Mouse (Mus musculus): ENCODE data around the gene Rasal1. TPM values are rescaled to one million over a fixed set of nuclear protein-coding genes. Genes with fewer than 3 reads are reported as not detected.

Gene Rasal1
- polyA plus RNA-seq, 1 experiment from 2014 or later = not detected

GRCm38 (mm10) chr5:120725811-120726455 is 77.3 kb downstream of the Rasal1 start:
- Histone ChIP-seq H3K4me2 (no peak overlapping the region), H3K4me1 (ENCODE audit: insufficient read depth) (no peaks in the 10 kb centered on the region), H3K9ac (no peak overlapping the region), H3K4me3 (ENCODE audit: low read depth, low read length) (no peak overlapping the region), H3K27me3 (ENCODE audit: insufficient read depth, low read length) (no peaks in the 10 kb centered on the region), H3K27ac (ENCODE audit: low read depth) (no peak overlapping the region), H3K36me3 (ENCODE audit: insufficient read depth) (no peaks in the 10 kb centered on the region), H3K9me3 (ENCODE audit: low read depth, low read length) (no peaks in the 10 kb centered on the region)
- 56% methylated on average over 12 of the region's 12 CpGs for WGBS
- DNase-seq (no peak), ATAC-seq (ENCODE audit: insufficient read depth) (no peak)
- no peak for TF ChIP-seq CTCF (IDR thresholded peaks at IDR 0.05; ENCODE audit: low read depth)

Other genes with a start within 250 kb of the Rasal1 start
- gene Lhx5, start 217.1 kb upstream of the Rasal1 start, polyA plus RNA-seq (2014; fragmentation: Nextera tagmentation; extraction: Ambion mirVana) = not detected in 2 replicates
- 3.3 and 4.7 TPM in 2 replicates for gene Sdsl, start 176.0 kb upstream of the Rasal1 start, polyA plus RNA-seq (2014; fragmentation: Nextera tagmentation; extraction: Ambion mirVana)
- gene Sds, start 172.3 kb upstream of the Rasal1 start, polyA plus RNA-seq (2014; fragmentation: Nextera tagmentation; extraction: Ambion mirVana) = not detected in 2 replicates
- 46.3 and 49.6 TPM in 2 replicates for gene Plbd2, start 145.2 kb upstream of the Rasal1 start, polyA plus RNA-seq (2014; fragmentation: Nextera tagmentation; extraction: Ambion mirVana)
- 2.7 and 3.6 TPM in 2 replicates for gene Slc8b1, start 137.6 kb upstream of the Rasal1 start, polyA plus RNA-seq (2014; fragmentation: Nextera tagmentation; extraction: Ambion mirVana)
- 16.5 and 17.0 TPM in 2 replicates for gene Tpcn1, start 60.1 kb upstream of the Rasal1 start, polyA plus RNA-seq (2014; fragmentation: Nextera tagmentation; extraction: Ambion mirVana)
- gene Iqcd, start 59.8 kb upstream of the Rasal1 start, polyA plus RNA-seq (2014; fragmentation: Nextera tagmentation; extraction: Ambion mirVana) = 0.35 and 0.37 TPM in 2 replicates
- gene Rita1, start 36.2 kb upstream of the Rasal1 start, polyA plus RNA-seq (2014; fragmentation: Nextera tagmentation; extraction: Ambion mirVana) = 7.2 and 9.5 TPM in 2 replicates
- 31.5 and 37.2 TPM in 2 replicates for gene Ddx54, start 36.1 kb upstream of the Rasal1 start, polyA plus RNA-seq (2014; fragmentation: Nextera tagmentation; extraction: Ambion mirVana)
- not detected in 2 replicates for gene Cfap73, start 14.6 kb upstream of the Rasal1 start, polyA plus RNA-seq (2014; fragmentation: Nextera tagmentation; extraction: Ambion mirVana)
- gene Dtx1, start 63.1 kb downstream of the Rasal1 start, polyA plus RNA-seq (2014; fragmentation: Nextera tagmentation; extraction: Ambion mirVana) = 2.2 and 2.8 TPM in 2 replicates
- 0.28 and 0.57 TPM in 2 replicates for gene Oas2, start 101.0 kb downstream of the Rasal1 start, polyA plus RNA-seq (2014; fragmentation: Nextera tagmentation; extraction: Ambion mirVana)
- 0.05 and 0.07 TPM in 2 replicates for gene Oas3, start 128.8 kb downstream of the Rasal1 start, polyA plus RNA-seq (2014; fragmentation: Nextera tagmentation; extraction: Ambion mirVana)
- gene Oas1e, start 146.7 kb downstream of the Rasal1 start, polyA plus RNA-seq (2014; fragmentation: Nextera tagmentation; extraction: Ambion mirVana) = not detected in 2 replicates
- 0.32 and 0.68 TPM in 2 replicates for gene Oas1c, start 163.7 kb downstream of the Rasal1 start, polyA plus RNA-seq (2014; fragmentation: Nextera tagmentation; extraction: Ambion mirVana)
- not detected in 2 replicates for gene Oas1f, start 198.6 kb downstream of the Rasal1 start, polyA plus RNA-seq (2014; fragmentation: Nextera tagmentation; extraction: Ambion mirVana)
- gene Oas1h, start 212.6 kb downstream of the Rasal1 start, polyA plus RNA-seq (2014; fragmentation: Nextera tagmentation; extraction: Ambion mirVana) = not detected in 2 replicates
- 0.20 TPM in 1 of 2 replicates, not detected in the other for gene Oas1g, start 238.8 kb downstream of the Rasal1 start, polyA plus RNA-seq (2014; fragmentation: Nextera tagmentation; extraction: Ambion mirVana)